Mouse (Mus musculus): ENCODE measurements around the gene Epo. TPM values are rescaled to one million over a fixed set of nuclear protein-coding genes. Genes with fewer than 3 reads are reported as not detected.

Gene Epo
- polyA plus RNA-seq, 1 experiment from 2014 or later, result not detected

GRCm38 (mm10) chr5:137445536-137445935, 87.5 kb downstream of the Epo start:
- no peaks in the 10 kb centered on the region for H3K4me1 ChIP-seq (replicated peaks)
- H3K9ac ChIP-seq, result no peak overlapping the region
- no peaks in the 10 kb centered on the region for H3K36me3 ChIP-seq
- H3K4me3 ChIP-seq, result no peak overlapping the region
- no peak for ATAC-seq (ENCODE audit: low FRiP score, low read depth)
- no peaks in the 10 kb centered on the region for H3K27me3 ChIP-seq
- H3K9me3 ChIP-seq, result no peaks in the 10 kb centered on the region
- no peak overlapping the region for H3K4me2 ChIP-seq
- H3K27ac ChIP-seq (replicated peaks), result no peak overlapping the region

GRCm38 (mm10) chr5:137440216-137440855, 92.7 kb downstream of the Epo start:
- no peak overlapping the region for H3K9ac ChIP-seq
- H3K4me1 ChIP-seq (replicated peaks), result no peaks in the 10 kb centered on the region
- no peak overlapping the region for H3K4me3 ChIP-seq
- WGBS, result 83% methylated on average over 11 of the region's 11 CpGs
- no peaks in the 10 kb centered on the region for H3K9me3 ChIP-seq
- no peaks in the 10 kb centered on the region for H3K36me3 ChIP-seq
- no peak overlapping the region for H3K4me2 ChIP-seq
- H3K27me3 ChIP-seq, result no peaks in the 10 kb centered on the region
- ATAC-seq (ENCODE audit: low FRiP score, low read depth), result no peak
- no peak overlapping the region for H3K27ac ChIP-seq (replicated peaks)

GRCm38 (mm10) chr5:137433889-137434288, 99.2 kb downstream of the Epo start:
- no peak overlapping the region for H3K4me2 ChIP-seq
- H3K27me3 ChIP-seq, result no peaks in the 10 kb centered on the region
- 0 out of 2 replicates have a peak, but pooled peaks cover 6% of the 10 kb centered on the region for H3K4me1 ChIP-seq (replicated peaks)
- H3K4me3 ChIP-seq, result no peak overlapping the region
- H3K9ac ChIP-seq, result no peak overlapping the region
- no peaks in the 10 kb centered on the region for H3K9me3 ChIP-seq
- H3K36me3 ChIP-seq, result no peaks in the 10 kb centered on the region
- no peak for ATAC-seq (ENCODE audit: low FRiP score, low read depth)
- WGBS, result 32% methylated on average over 6 of the region's 6 CpGs
- no peak overlapping the region for H3K27ac ChIP-seq (replicated peaks)

Small RNAs within 50 kb of the gene (microRNA-seq; reads per million reads assigned to microRNA genes)
- 1.1 reads per million for gene Mir6418

Other genes with a start within 250 kb of the Epo start
- 68.4 and 69.9 TPM in 2 replicates for gene Ache, start 245.7 kb downstream of the Epo start, polyA plus RNA-seq (2015; fragmentation: Nextera tagmentation; extraction: Ambion mirVana)
- gene Ufsp1, start 238.6 kb downstream of the Epo start, polyA plus RNA-seq (2015; fragmentation: Nextera tagmentation; extraction: Ambion mirVana), result 20.1 and 24.0 TPM in 2 replicates
- gene Srrt, start 225.6 kb downstream of the Epo start, polyA plus RNA-seq (2015; fragmentation: Nextera tagmentation; extraction: Ambion mirVana), result 100 and 103 TPM in 2 replicates
- 17.3 TPM in 2 replicates for gene Trip6, start 218.8 kb downstream of the Epo start, polyA plus RNA-seq (2015; fragmentation: Nextera tagmentation; extraction: Ambion mirVana)
- gene Slc12a9, start 199.6 kb downstream of the Epo start, polyA plus RNA-seq (2015; fragmentation: Nextera tagmentation; extraction: Ambion mirVana), result 24.6 and 26.8 TPM in 2 replicates
- 8.2 and 8.4 TPM in 2 replicates for gene Ephb4, start 183.1 kb downstream of the Epo start, polyA plus RNA-seq (2015; fragmentation: Nextera tagmentation; extraction: Ambion mirVana)
- gene Zan, start 56.2 kb downstream of the Epo start, polyA plus RNA-seq (2015; fragmentation: Nextera tagmentation; extraction: Ambion mirVana), result 0.18 TPM in 2 replicates
- 81.0 and 81.8 TPM in 2 replicates for gene Pop7, start 30.7 kb downstream of the Epo start, polyA plus RNA-seq (2015; fragmentation: Nextera tagmentation; extraction: Ambion mirVana)
- 16.4 and 18.4 TPM in 2 replicates for gene Gigyf1, start 14.7 kb downstream of the Epo start, polyA plus RNA-seq (2015; fragmentation: Nextera tagmentation; extraction: Ambion mirVana)
- gene Gnb2, start 268 bp upstream of the Epo start, polyA plus RNA-seq (2015; fragmentation: Nextera tagmentation; extraction: Ambion mirVana), result 516 and 544 TPM in 2 replicates
- gene Actl6b, start 20.3 kb upstream of the Epo start, polyA plus RNA-seq (2015; fragmentation: Nextera tagmentation; extraction: Ambion mirVana), result 251 and 285 TPM in 2 replicates
- 6.1 and 6.4 TPM in 2 replicates for gene Tfr2, start 36.6 kb upstream of the Epo start, polyA plus RNA-seq (2015; fragmentation: Nextera tagmentation; extraction: Ambion mirVana)
- gene Mospd3, start 67.8 kb upstream of the Epo start, polyA plus RNA-seq (2015; fragmentation: Nextera tagmentation; extraction: Ambion mirVana), result 59.7 and 73.5 TPM in 2 replicates
- gene Pcolce, start 80.5 kb upstream of the Epo start, polyA plus RNA-seq (2015; fragmentation: Nextera tagmentation; extraction: Ambion mirVana), result 16.6 and 19.4 TPM in 2 replicates
- gene Fbxo24, start 95.8 kb upstream of the Epo start, polyA plus RNA-seq (2015; fragmentation: Nextera tagmentation; extraction: Ambion mirVana), result 0.12 and 0.31 TPM in 2 replicates
- 17.2 and 18.2 TPM in 2 replicates for gene Lrch4, start 95.9 kb upstream of the Epo start, polyA plus RNA-seq (2015; fragmentation: Nextera tagmentation; extraction: Ambion mirVana)
- gene Gm20605, start 95.9 kb upstream of the Epo start, polyA plus RNA-seq (2015; fragmentation: Nextera tagmentation; extraction: Ambion mirVana), result 7.4 and 9.2 TPM in 2 replicates
- 5.5 and 6.1 TPM in 2 replicates for gene Sap25, start 108.1 kb upstream of the Epo start, polyA plus RNA-seq (2015; fragmentation: Nextera tagmentation; extraction: Ambion mirVana)
- 0.09 and 0.12 TPM in 2 replicates for gene Irs3, start 112.5 kb upstream of the Epo start, polyA plus RNA-seq (2015; fragmentation: Nextera tagmentation; extraction: Ambion mirVana)
- 20.2 and 20.3 TPM in 2 replicates for gene Agfg2, start 151.5 kb upstream of the Epo start, polyA plus RNA-seq (2015; fragmentation: Nextera tagmentation; extraction: Ambion mirVana)
- 44.1 and 48.5 TPM in 2 replicates for gene Nyap1, start 208.4 kb upstream of the Epo start, polyA plus RNA-seq (2015; fragmentation: Nextera tagmentation; extraction: Ambion mirVana)
- 84.5 and 88.6 TPM in 2 replicates for gene Tsc22d4, start 212.5 kb upstream of the Epo start, polyA plus RNA-seq (2015; fragmentation: Nextera tagmentation; extraction: Ambion mirVana)
- 43.4 and 44.7 TPM in 2 replicates for gene Ppp1r35, start 245.6 kb upstream of the Epo start, polyA plus RNA-seq (2015; fragmentation: Nextera tagmentation; extraction: Ambion mirVana)

Measured in hindbrain, embryonic 15.5 days (tissue).